Mouse (Mus musculus) bone marrow macrophage, adult 2 months (primary cell): ENCODE data around the gene Nav2.

Experiments used
- CTCF ChIP-seq: IDR thresholded peaks from 2 replicates; pipeline ENCODE4 v1.5.1; 2012; ENCODE audit warnings: low read depth, mild to moderate bottlenecking, low read length, moderate library complexity
- POLR2A ChIP-seq: IDR thresholded peaks from 2 replicates; pipeline ENCODE4 v1.6.1; 2012; ENCODE audit warnings: mild to moderate bottlenecking, low read depth, low read length, borderline replicate concordance

- no peak for TF ChIP-seq POLR2A
- TF ChIP-seq CTCF = no peak
These were observed 27.0 kb upstream of the Nav2 start, which contains the start of gene E2f8 for GRCm38 (mm10) chr7:48881486-48881885.
